Comparison of ENCODE assay signal across 8 mouse cellular contexts in genomic region chr19:8741243-8741869, GRCm38 (mm10). TPM values are rescaled to one million over a fixed set of nuclear protein-coding genes. Genes with fewer than 3 reads are reported as not detected.
DNase-seq lines count a peak whose midpoint lies in the region; ATAC-seq and TF ChIP-seq lines count a peak whose summit lies in the region.

Gene Stx5a (plus strand): TSS chr19:8741413.

- WGBS in kidney, embryonic 14.5 days, result under 1% methylated on average over 36 of the region's 36 CpGs
- under 1% methylated on average over 36 of the region's 36 CpGs for WGBS in limb, embryonic 15.5 days

- no peaks in the 10 kb centered on the region for H3K27me3 ChIP-seq in kidney, embryonic 14.5 days (ENCODE audit: control insufficient read depth, insufficient read depth, low read length)
- no peaks in the 10 kb centered on the region for H3K27me3 ChIP-seq in limb, embryonic 15.5 days

- H3K4me1 ChIP-seq in bone marrow macrophage, adult 2 months (ENCODE audit: control insufficient read depth, insufficient read depth, low read length), result peaks cover 16% of the 10 kb centered on the region
- peaks cover 6% of the 10 kb centered on the region; the same call in 1 of the 2 replicates for H3K4me1 ChIP-seq in embryonic fibroblast, embryonic 13.5 days (ENCODE audit: control insufficient read depth, insufficient read depth, low read length)
- H3K4me1 ChIP-seq in kidney, embryonic 14.5 days (ENCODE audit: control insufficient read depth, insufficient read depth, low read length), result peaks cover 17% of the 10 kb centered on the region; the same call in 1 of the 2 replicates
- H3K4me1 ChIP-seq in limb, embryonic 15.5 days, result peaks cover 34% of the 10 kb centered on the region

- no peak for TF ChIP-seq CTCF in bone marrow macrophage, adult 2 months (IDR thresholded peaks at IDR 0.05; ENCODE audit: low read depth, low read length)
- TF ChIP-seq CTCF in embryonic fibroblast, embryonic 13.5 days (IDR thresholded peaks at IDR 0.05; ENCODE audit: borderline replicate concordance, insufficient read depth, low read length), result no peak

- peak; percentile 100 for DNase-seq in A20 (ENCODE audit: low read depth, low spot score)
- peak; percentile 97 to 98 for DNase-seq in heart, adult 9 months (ENCODE audit: low spot score in 2 of 2)
- peak; percentile 91 to 92 for DNase-seq in monocyte, adult 2 months (ENCODE audit: low read depth in 1 of 2, low spot score in 2 of 2)
- peak; percentile 95 to 98 for DNase-seq in spleen, postnatal 36 days (ENCODE audit: low spot score in 2 of 2)

- peak; percentile 98 for ATAC-seq in kidney, embryonic 14.5 days (ENCODE audit: low FRiP score, low TSS enrichment)
- peak; percentile 96 for ATAC-seq in limb, embryonic 15.5 days (ENCODE audit: insufficient number of reproducible peaks, low FRiP score, low TSS enrichment, low read depth)

- H3K36me3 ChIP-seq in kidney, embryonic 14.5 days (ENCODE audit: control insufficient read depth, insufficient read depth, low read length), result peaks cover 68% of the 10 kb centered on the region
- H3K36me3 ChIP-seq in limb, embryonic 15.5 days, result peaks cover 70% of the 10 kb centered on the region

- H3K4me3 ChIP-seq in bone marrow macrophage, adult 2 months (ENCODE audit: insufficient read depth, low read length), result peak within 1 kb of the TSS; percentile 98
- peak within 1 kb of the TSS; percentile 91 for H3K4me3 ChIP-seq in embryonic fibroblast, embryonic 13.5 days (ENCODE audit: insufficient read depth, low read length)
- H3K4me3 ChIP-seq in kidney, embryonic 14.5 days (ENCODE audit: low read length), result peak within 1 kb of the TSS; percentile 76
- peak within 1 kb of the TSS; percentile 88 for H3K4me3 ChIP-seq in limb, embryonic 15.5 days

- no peaks in the 10 kb centered on the region for H3K9me3 ChIP-seq in kidney, embryonic 14.5 days (ENCODE audit: control insufficient read depth, low read length)
- no peaks in the 10 kb centered on the region for H3K9me3 ChIP-seq in limb, embryonic 15.5 days

- peak within 1 kb of the TSS; percentile 94 for H3K4me2 ChIP-seq in kidney, embryonic 14.5 days (replicated peaks; ENCODE audit: low read depth, low read length)
- peak within 1 kb of the TSS; percentile 71 for H3K4me2 ChIP-seq in limb, embryonic 15.5 days

- no peak for TF ChIP-seq POLR2A in bone marrow macrophage, adult 2 months (IDR thresholded peaks at IDR 0.05; ENCODE audit: borderline replicate concordance, low read depth, low read length)
- TF ChIP-seq POLR2A in embryonic fibroblast, embryonic 13.5 days (IDR thresholded peaks at IDR 0.05; ENCODE audit: low read depth, low read length), result peak; percentile 77

- H3K27ac ChIP-seq in bone marrow macrophage, adult 2 months (ENCODE audit: insufficient read depth, low read depth, low read length), result peak within 1 kb of the TSS; percentile 93
- peak within 1 kb of the TSS; percentile 96 for H3K27ac ChIP-seq in embryonic fibroblast, embryonic 13.5 days (ENCODE audit: insufficient read depth, low read length)
- peak within 1 kb of the TSS; percentile 98 for H3K27ac ChIP-seq in kidney, embryonic 14.5 days (ENCODE audit: low read depth, low read length)
- H3K27ac ChIP-seq in limb, embryonic 15.5 days, result peak within 1 kb of the TSS; percentile 99

- peak within 1 kb of the TSS; percentile 93 for H3K9ac ChIP-seq in kidney, embryonic 14.5 days (ENCODE audit: low read depth, low read length)
- peak within 1 kb of the TSS; percentile 90 for H3K9ac ChIP-seq in limb, embryonic 15.5 days

RNA-seq across cellular contexts. Expression of gene Stx5a, which starts in this region (rescaled TPM):
- polyA plus RNA-seq in bone marrow macrophage, adult 2 months (2012; ENCODE audit: insufficient read depth, insufficient read length, missing spikeins), result 84.2 and 100 TPM in 2 replicates
- polyA plus RNA-seq in embryonic fibroblast, embryonic 13.5 days (2011; ENCODE audit: insufficient read length, low read depth, missing spikeins), result 97.6 and 114 TPM in 2 replicates
- polyA plus RNA-seq in kidney, embryonic 14.5 days (2014; fragmentation: Nextera tagmentation; extraction: Ambion mirVana), result 114 and 128 TPM in 2 replicates
- 185 and 189 TPM in 2 replicates for polyA plus RNA-seq in limb, embryonic 15.5 days (2015; fragmentation: Nextera tagmentation; extraction: Ambion mirVana)

Comparison
In these comparisons a context has a peak if more than half of its experiments do, and no peak if none do; other contexts are left out.
1. Peak in every context shown above with its lines: DNase-seq, ATAC-seq, H3K4me3 ChIP-seq and H3K27ac ChIP-seq.